Mouse (Mus musculus) adrenal gland (tissue): ENCODE data around the gene Ensa.
"Not testable (repeated sequence)": the region's sequence is repeated elsewhere in the genome, so short reads cannot be mapped to it uniquely, and the experiment has no call there.

Experiments
- intact Hi-C: fragments of 180-260 bp; cut with DNase I; formaldehyde crosslinking; loops from one replicate; pipeline ENCODE4 v1.15.1; 2025

The Ensa gene

GRCm38 (mm10) chr3:95636072-95636471 is 11.3 kb downstream of the Ensa start:
- intact Hi-C loops: no loop called here

DNA sequence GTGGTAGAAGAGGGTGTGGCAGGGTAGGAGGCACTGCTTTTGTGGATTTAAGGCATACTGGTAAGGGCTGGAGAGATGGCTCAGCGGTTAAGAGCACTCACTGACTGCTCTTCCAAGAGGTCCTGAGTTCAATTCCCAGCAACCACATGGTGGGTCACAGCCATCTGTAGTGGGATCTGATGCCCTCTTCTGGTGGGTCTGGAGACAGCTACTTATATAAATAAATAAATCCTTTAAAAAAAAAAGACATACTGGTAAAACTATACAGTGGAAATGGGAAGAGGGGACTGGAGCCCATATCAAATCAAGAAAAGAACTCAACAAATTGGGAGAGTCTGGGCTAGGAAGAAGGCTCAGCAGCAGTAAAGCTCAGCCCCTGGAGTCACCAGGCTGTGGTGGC is 14.9 kb downstream of the Ensa start:
- intact Hi-C loops: no loop called here

- intact Hi-C loops: no loop called here
These were observed 18.3 kb downstream of the Ensa start for GRCm38 (mm10) chr3:95643097-95643496.

GRCm38 (mm10) chr3:95645313-95646235 is 20.8 kb downstream of the Ensa start:
- intact Hi-C loops: no loop called here

DNA sequence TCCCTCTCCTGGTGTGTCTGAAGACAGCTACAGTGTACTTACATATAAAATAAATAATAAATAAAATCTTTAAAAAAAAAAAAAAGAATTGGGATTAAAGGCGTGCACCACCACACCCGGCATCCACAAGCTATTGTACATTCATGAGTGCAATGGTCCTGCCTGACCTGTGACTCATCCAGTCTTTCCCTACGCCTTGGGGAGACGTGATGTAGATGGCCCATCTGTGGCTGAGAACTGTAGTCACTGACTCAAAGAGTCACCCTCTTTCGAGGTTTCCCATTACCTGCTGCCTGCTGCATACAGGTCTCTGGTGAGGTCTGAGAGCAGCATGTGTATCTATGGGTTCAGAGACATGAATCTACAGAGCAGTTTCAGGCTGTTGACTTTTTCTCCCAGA is 23.2 kb downstream of the Ensa start:
- intact Hi-C loops: no loop called here

GRCm38 (mm10) chr3:95650276-95651032 is 25.7 kb downstream of the Ensa start:
- intact Hi-C loops: no loop called here

DNA sequence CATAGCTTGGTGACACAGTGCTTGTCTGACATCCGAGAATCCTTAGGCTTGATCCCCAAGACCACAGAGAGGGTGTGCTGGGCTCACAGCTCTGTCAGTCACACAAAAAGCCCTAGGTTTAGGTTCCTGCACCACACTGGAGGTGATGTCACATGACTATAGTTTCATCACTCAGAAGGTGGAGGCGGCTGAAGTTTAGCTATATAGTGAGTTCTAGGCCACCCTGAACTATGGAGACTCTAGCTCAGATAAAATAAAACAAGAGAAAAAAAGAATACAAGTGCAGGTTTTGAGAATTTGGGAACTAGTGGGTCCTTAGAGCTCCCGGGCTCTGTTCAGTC is 26.2 kb downstream of the Ensa start:
- intact Hi-C loops: no loop called here

DNA sequence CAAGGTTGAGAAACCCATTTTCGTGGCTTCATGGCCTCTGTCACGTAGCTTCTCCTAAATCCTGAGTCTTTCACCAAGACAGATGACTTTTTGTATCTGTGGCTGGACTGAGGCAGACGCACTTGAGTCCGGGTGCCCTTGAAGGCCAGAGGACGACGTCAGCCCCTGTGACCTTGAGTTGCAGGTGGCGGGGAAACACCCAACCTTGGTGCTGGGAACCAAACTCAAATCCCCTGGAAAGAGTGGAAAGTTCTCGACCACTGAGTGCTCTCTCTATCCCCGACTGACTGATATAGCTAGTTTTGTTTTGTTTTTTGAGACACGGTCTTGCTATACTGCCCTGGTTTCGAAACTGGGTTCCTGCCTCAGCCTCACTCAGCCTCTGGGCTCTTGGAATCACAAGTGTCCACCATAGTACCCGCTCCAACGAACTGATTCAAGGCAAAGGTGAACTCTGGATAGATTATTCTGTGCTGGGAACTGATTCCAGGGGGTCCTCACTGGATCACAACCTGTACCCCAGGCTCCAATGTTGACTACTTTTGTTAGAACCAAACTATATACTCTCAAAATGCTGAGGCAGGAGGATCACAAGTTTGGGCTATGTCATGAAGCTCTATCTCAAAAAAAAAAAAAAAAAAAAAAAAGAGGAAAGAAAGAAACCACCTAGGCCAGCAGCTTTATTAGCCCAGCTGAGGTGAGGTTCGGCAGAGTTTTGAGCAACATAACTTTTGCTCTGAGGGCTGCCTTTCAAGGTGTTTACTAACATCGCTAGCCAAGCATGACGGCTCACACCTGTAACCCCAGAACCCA is 26.8 kb downstream of the Ensa start:
- intact Hi-C loops: no loop called here

- intact Hi-C loops: no loop called here
These were observed 27.5 kb downstream of the Ensa start for GRCm38 (mm10) chr3:95652204-95652811.

DNA sequence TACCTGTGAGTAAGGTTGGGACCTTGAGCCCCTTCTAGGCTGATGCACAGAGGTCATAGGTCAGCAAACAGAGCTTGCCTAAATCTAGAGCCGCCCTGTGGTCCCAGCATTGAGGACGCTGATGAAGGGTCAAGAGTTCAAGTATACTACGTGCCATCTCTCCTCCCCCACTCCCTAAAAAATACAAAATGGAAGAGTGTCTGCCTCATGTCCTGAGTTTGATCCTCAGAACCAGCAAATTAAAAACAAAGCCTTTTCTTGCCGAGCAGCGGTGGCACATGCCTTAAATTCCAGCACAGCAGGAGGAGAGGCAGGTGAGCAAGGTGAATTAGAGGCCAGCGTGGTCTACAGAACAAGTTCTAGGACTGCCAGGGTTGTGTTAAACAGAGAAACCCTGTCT is 28.1 kb downstream of the Ensa start:
- intact Hi-C loops: no loop called here

- intact Hi-C loops: no loop called here
These were observed 28.8 kb downstream of the Ensa start for GRCm38 (mm10) chr3:95653473-95654034.

DNA sequence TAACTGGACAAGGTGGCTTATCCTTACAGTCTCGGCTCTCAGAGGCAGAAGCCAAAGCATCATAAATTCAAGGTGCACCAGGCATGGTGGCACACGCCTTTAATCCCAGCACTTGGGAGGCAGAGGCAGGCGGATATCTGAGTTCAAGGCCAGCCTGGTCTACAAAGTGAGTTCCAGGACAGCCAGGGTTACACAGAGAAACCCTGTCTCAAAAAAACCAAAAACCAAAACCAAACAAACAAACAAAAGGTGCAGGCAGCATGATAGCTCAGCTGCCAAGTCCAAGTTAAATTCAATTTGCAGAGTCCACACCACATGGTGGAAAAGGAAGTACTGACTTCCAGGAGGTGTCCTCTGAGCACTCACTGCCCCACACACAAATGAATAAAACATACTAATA is 29.6 kb downstream of the Ensa start:
- intact Hi-C loops: not testable (repeated sequence)

DNA sequence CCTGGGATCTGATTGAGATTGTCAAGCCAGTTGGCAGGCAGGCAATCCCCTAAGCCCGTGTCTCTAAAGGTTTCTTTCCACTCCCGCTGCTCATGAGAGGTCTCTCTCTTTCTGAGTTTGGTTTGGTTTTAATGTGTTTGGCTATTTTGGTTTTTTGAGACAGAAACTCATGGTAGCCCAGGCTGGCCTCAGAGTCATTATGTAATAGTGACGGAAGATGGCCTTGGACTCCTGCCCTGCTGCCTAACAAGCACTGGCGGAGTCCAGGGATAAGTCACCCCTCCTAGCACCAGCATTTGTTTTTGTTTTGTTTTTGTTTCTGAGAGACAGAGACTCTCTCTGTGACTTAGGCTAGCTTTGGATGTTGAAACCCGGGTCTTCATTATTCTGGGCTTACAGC is 30.6 kb downstream of the Ensa start:
- intact Hi-C loops: no loop called here

DNA sequence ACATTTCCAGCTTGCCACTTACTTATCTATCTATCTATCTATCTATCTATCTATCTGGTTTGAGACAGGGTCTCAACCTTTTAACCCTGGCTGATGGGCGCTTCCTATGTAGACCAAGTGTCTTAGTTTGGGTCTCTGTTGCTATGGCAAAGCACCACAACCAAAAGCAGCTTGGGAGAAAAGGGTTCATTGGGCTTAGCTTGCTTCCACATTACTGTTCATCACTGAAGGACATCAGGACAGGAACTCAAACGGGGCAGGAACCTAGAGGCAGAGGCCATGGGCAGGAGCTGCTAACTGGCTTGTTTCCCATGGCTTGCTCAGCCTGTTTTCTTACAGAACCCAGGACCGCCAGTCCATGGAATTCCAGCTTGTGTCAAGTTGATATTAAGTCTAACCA is 32.3 kb downstream of the Ensa start:
- intact Hi-C loops: no loop called here

DNA sequence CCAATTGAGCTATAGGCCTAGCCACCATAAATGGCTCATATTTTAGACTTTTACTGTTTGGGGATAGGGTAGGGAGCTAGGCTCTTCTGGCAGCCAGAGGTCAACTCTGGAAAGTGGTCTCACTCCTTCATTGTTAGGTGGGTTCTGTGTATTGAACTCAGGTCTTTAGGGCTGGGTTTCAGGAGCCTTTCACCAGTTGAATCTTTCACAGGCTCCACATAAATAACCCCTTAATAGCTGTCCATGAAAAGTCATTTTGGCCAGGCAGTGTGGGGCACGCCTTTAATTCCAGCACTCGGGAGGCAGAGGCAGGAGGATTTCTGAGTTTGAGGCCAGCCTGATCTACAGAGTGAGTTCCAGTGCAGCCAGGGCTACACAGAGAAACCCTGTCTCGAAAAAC is 32.9 kb downstream of the Ensa start:
- intact Hi-C loops: loop anchor here (2.0 kb wide), 1 partner anchor 17 kb away; no protein-coding TSS in a partner anchor

DNA sequence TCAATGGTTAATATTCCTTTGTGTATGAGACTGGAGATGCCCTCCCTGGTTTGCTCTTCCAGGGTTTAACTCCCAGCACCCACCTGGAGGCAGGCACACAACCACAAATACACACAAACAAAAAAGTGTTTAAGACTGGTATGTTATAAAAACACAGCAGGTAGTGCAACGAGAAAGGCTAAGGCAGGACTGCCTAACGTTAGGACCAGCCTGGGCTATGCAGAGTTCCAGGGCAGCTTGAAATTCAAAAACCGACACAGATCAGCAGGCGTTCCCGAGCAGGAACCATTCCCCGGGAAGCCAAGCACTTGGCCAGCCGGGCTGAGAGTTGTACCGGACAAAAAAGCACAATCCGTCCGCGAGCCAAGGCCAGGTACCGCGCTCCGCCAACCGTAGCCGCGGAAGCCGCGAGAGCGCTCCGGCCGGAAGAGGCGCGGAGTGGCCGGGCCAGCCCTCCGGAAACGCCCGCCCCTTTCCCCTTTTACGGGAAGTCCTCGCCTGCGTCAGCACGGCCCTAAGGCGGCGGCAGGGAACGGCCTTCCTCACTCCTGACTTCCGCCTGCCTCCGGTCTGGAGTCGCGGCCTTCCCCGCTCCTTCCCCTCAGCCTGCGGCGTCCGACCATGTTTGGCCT is 33.6 kb downstream of the Ensa start, which contains the start of gene Mcl1:
TSS of gene Mcl1 (plus strand) at position 553 of the 632 bp plus-strand sequence.
- intact Hi-C loops: loop anchor here (2.0 kb wide), 1 partner anchor 16 kb away; no protein-coding TSS in a partner anchor

DNA sequence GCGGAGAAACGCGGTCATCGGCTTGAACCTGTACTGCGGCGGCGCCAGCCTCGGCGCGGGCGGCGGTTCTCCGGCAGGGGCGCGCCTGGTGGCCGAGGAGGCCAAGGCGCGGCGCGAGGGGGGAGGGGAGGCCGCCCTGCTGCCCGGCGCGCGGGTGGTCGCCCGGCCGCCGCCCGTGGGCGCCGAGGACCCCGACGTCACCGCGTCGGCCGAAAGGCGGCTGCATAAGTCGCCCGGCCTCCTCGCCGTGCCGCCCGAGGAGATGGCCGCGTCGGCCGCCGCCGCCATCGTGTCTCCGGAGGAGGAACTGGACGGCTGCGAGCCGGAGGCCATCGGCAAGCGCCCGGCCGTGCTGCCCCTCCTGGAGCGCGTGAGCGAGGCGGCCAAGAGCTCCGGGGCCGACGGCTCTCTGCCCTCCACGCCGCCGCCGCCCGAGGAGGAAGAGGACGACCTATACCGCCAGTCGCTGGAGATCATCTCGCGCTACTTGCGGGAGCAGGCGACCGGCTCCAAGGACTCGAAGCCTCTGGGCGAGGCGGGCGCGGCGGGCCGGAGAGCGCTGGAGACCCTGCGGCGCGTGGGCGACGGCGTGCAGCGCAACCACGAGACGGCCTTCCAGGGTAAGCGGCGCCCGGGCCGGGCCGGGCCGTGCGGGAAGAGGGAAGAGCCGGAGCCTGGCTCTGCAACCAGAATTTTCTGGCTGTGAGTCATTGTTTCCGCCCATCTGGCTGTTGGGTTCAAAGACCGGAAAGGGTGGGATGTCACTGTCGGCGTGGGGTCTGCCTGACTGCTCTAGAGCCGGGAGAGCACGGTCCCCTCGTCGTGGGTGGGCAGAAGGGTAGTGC is 34.3 kb downstream of the Ensa start:
- intact Hi-C loops: loop anchor here (2.0 kb wide), 1 partner anchor 16 kb away; no protein-coding TSS in a partner anchor

GRCm38 (mm10) chr3:95659948-95660347 is 35.2 kb downstream of the Ensa start:
- intact Hi-C loops: loop anchor here (2.0 kb wide), 1 partner anchor 15 kb away; no protein-coding TSS in a partner anchor

DNA sequence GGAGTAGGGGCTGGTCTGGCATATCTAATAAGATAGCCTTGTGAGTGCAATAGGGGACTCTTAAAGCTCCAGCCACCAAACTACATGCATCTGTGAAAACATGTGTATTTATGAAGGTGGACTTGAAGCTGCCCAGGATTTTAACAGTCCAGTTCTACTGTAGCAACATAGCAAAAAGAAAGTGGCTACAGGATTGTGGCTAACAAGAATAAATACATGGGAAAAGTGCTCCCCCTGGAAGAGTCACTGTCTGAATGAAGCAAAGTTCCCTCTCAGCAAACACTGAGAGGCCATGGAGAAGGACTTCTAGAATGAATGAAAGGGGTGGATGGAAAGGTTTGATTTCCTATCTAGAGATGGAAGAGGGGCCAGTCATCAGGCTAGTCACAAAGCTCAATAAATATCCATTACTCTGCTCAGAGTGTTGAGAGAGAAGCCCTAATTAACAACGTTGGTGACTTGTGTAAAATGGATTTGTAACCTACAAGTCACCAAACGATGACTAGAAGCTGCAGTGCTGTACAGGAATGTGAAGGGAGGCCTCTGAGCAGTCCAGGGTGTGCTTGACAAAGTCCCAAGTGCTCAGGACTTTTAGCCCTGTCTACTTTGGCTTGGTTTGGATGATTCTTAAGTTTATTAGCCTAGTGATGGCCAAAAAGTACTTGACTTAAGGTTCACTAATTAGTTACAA is 36.1 kb downstream of the Ensa start:
- intact Hi-C loops: no loop called here
